Mouse (Mus musculus) right cerebral cortex, adult 18-20 months (tissue): Measurements from ENCODE around the gene Ppp2r1b.

ENCODE experiments used
- DNase-seq: peaks from one replicate; pipeline ENCODE4 v3.0.0; 2022; ENCODE audit warnings: mixed read lengths

The Ppp2r1b gene

DNA sequence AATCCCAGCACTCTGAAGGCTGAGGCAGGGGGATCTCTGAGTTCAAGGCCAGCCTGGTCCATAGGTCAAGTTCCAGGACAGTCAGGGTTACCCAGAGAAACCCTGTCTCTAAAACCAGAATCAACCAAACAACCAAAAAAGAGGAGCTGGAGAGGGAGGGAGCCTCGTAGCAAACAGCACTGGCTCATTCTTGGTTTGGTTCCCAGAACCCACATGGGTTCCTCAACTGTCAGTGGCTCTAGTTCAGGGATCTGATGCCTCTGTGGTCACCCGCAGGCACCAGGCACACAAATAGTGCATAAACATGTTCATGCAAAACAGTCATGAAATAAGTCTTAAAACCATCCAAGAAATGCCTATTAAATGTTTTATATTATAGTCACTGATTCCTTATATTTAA is 23.1 kb downstream of the Ppp2r1b start:
- DNase-seq, result no peak

GRCm38 (mm10) chr9:50873210-50873609 is 28.1 kb downstream of the Ppp2r1b start:
- DNase-seq, result peak; percentile 48

DNA sequence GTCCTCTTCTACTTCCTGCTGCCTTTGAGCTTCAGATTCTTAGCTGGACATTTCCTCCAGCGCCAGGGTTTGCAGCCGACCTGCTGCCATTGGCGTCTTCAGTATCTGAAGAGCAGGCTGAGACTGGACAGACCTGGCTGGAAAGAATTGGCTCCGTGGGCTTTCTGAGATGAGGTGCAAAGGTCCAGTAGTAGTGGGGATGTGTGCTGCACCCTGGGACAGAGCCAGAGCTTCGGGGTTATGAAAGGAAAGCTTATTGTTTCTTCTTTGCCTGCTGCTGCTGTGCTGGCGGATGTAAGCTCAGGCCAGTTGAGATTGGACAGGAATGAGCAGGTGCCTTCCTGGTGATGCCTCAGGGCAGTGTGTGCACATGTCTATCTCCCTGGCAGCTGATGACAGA is 28.9 kb downstream of the Ppp2r1b start:
- no peak for DNase-seq

GRCm38 (mm10) chr9:50875470-50875869 is 30.4 kb downstream of the Ppp2r1b start:
- DNase-seq, result no peak

- DNase-seq, result no peak
Observed at GRCm38 (mm10) chr9:50876287-50876686, 31.2 kb downstream of the Ppp2r1b start.

GRCm38 (mm10) chr9:50877431-50877830 is 32.3 kb downstream of the Ppp2r1b start:
- DNase-seq, result no peak

GRCm38 (mm10) chr9:50882183-50882582 is 37.1 kb downstream of the Ppp2r1b start:
- DNase-seq, result no peak

DNA sequence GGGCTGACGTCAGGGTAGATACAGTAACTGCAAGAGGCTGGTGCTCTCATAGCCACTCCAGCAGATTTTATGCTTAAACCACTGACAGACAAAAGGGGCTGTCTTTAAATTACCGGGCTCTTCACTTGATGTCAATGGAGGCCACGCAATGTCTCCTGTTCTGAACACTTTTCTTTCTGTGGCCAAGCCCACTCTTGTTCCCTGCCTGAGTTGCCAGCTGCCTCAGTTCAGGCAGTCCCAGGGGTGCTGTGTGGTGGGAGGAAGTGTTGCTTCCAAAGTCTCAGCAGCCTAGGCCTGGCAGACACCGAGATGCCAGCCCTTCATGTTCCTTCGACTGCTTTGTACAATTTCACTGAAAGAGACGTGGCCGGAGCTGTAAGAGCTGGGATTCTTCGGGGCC is 39.0 kb downstream of the Ppp2r1b start:
- peak; percentile 78 for DNase-seq

GRCm38 (mm10) chr9:50884741-50885599 is 39.9 kb downstream of the Ppp2r1b start:
- peak; percentile 57 for DNase-seq

DNA sequence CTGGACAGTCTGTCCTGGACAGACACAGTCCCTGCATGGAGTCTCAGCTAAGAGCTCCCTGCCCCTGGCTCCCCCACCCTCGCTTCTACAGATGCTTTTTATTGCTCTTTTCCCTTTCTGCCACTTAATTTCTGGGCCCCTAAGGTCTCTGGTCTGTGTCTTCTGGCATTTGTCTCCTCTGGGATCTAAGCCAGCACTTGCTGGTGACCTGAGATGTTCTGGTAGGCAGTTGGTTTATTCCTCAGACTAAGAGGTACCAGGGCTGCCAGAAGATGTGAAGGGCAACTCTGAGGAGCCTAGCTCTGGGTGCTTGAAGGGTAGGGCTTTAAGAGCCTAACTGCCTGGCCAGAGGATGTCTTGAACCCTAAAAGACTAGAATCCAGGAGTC is 40.5 kb downstream of the Ppp2r1b start:
- DNase-seq, result no peak

- no peak for DNase-seq
Observed at GRCm38 (mm10) chr9:50886870-50887269, 41.8 kb downstream of the Ppp2r1b start.

DNA sequence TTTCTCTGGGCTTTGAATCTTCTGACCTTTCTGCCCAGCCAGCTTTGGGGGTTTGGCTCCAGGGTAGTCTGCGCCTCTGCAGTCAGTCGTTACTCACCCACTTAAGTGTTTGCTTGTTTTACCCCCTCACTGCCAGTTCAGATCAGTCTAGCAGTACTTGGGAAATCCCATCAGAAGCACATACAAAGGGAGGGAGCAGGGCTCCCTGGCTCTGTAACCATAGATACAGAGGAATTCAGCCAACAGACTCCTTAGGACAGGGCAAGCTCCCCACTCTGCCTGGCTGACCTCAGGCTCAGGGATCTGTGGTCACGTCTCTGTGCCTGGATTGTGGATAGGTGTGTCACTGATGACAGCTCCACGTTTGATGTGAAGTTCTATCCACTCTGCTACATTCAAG is 42.2 kb downstream of the Ppp2r1b start:
- DNase-seq, result no peak

DNA sequence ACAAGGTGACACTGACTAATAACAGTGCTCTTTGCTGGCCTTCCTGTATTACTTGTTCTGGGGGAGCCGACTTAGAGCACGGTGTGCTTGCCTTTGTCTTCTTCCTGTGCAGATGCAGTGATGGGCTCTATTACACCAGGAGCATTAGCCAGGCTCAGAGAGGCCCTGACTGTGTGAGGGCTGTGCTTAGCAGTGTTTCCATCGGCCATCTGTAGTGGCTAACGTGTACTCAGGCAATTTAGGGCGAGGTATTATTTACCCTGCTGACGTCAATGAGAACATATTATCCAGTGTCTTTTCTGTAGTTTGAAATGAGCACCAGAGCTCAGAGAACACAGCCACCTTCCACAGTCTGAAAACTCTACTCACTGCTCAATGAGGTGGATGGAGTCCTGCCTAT is 44.1 kb downstream of the Ppp2r1b start:
- DNase-seq, result no peak

DNA sequence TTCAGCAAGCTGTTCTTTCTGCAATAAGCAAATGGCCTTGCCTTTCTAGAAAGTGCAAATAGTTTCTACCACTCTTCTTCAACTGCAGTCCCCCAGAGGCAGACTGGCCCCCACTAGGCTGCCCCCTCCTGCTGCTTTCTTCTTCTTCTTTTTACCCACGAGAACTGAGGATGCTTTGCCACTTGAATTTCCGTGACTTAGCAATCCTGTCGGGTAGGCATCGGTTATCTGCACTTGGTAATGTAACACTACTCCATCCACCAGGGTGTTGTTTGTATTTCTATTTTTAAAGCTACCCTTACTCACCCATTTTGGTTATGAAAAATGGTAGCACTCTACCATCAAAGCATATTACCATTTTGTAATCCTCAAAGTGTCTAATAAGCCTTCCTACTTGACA is 44.9 kb downstream of the Ppp2r1b start:
- no peak for DNase-seq

DNA sequence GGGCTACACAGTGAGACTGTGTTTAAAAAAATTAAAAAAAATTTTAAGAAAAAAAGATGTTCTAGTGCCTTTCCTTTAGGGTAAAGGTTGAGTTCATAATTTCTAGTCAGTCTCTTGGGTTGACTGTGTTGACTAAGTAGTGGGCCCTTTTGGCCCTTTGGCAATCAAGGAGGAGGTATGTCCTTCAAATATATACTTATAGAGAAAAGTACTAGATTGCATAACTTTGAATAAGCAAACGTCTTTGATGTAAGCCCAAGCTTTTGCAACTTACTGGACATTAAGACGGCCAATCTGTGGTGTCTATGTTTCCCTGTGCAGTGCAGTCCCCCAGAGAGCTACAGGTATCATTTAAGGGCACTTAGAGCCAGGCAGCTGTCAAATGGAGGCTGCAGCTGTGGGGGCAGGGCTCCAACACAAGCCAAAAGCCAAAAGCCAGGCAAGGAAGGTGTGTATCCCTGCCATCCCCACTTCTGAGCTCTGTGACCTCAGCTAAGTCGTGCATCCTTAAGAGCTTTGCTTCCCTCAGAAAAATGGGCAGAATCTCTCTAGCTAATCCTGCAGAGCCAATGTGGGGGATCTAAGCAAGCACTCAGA is 45.5 kb downstream of the Ppp2r1b start:
- no peak for DNase-seq

- peak; percentile 66 for DNase-seq
Observed at GRCm38 (mm10) chr9:50893665-50894064, 48.6 kb downstream of the Ppp2r1b start.

- DNase-seq, result no peak
Observed at GRCm38 (mm10) chr9:50900026-50900920, 55.2 kb downstream of the Ppp2r1b start.

DNA sequence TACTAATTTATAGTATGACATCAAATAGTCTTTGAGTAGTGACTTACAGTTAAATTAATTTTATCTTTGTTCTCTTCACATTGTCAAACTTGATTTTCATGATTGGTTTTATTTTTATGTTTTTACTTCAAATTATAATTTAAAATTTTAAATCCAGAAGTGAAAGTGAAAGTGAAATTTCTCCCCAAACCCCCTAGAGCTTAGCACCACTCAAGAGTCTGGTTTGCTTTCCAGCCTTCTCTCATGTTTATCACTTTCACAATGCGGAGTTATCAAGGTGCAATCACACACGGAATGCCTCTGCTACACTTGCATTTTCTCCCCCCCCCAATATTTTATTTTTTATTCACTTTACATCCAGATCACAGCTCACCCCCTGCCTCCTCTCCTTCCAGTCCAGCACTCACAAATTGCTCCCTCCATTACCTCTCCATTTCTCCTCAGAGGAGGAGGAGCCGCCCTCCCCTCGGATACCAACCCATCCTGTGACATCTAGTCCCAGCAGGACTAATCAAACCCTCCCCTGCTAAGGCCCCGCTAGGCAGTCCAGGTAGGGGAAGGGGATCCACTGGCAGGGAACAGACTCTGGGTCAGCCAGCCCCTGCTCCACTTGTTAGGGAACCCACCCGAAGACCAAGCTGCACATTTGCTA is 59.2 kb downstream of the Ppp2r1b start:
- no peak for DNase-seq

DNA sequence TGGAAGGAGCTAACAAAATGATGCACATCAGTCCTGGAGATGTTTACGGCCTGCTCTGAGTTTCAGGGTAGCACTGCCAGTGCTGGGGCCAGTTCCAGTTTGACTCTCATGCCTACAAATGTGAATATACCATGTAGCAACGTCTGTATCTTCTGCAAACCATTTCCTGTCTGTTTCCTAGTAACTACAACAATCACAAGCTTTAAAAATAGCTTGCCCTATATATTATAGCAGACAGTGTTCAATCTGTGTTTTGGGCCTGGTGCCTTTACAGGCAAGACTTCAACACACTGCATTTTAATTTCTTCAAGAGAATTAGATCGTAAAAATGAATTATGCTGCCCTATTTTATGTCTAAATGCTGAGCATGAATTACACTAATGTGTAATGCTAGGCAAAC is 60.2 kb downstream of the Ppp2r1b start:
- DNase-seq, result no peak

DNA sequence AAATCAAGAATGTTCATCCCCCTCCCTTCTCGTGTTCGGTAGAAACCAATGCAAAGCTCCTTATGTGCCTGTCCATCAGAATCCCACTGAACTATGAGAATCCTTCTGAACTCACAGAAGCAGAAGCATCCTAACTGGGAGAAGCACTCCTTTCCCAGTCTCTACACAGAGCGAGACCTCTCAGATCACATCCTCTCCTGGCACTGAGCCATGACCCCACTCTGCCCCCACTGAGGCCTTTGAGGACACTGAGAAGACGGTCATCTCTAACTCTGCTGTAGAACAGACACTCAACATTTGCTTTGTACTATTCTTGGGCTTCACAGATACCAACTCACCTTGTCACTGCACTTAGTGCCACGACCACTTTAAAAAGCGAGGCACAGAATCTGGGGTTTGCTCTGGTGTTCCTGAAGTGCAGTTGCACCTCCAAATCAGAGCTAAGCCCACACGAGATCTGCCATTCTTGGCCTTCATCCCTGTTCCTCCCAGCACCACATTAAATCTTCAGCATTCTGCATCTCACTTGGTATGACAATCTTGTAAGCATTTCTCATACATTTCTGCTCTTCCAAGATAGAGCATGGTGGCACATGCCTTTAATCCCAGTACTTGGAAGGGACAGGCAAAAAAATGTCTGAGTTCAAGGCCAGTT is 66.9 kb downstream of the Ppp2r1b start:
- DNase-seq, result no peak

DNA sequence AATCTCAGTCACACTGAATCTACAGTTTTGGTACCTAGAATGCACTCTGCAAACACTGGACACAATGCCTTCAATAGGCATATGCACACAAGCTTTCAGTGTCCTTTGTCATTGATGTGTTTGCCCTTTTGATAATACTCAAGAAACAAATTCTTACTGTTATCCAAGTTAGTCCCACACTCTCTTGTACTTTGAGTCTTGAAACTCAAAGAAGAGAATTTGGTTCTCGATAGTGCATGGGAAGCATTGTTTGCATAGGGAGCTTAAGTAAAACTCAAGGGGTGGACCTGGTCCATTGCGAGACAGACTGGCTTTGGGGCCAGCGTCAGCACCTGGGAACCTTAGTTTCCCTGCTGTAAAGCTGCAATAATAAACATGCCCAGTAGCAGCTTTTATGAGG is 73.0 kb downstream of the Ppp2r1b start:
- DNase-seq, result no peak

- no peak for DNase-seq
Observed at GRCm38 (mm10) chr9:50919554-50919953, 74.5 kb downstream of the Ppp2r1b start.
